Mouse (Mus musculus): Measurements from ENCODE around the gene Pla2g4c. TPM values are rescaled to one million over a fixed set of nuclear protein-coding genes. Genes with fewer than 3 reads are reported as not detected.
A peak's percentile ranks its signal among the peaks of the same experiment; 100 is the strongest.
"Not testable (repeated sequence)": the region's sequence is repeated elsewhere in the genome, so short reads cannot be mapped to it uniquely, and the experiment has no call there.

Pla2g4c gene
- polyA plus RNA-seq (2015; fragmentation: Nextera tagmentation; extraction: Ambion mirVana): 0.54 and 0.68 TPM in 2 replicates

- Histone ChIP-seq H3K9me3 (no peaks in the 10 kb centered on the region), H3K4me2 (replicated peaks) (no peak within 1 kb of the TSS), H3K9ac (no peak within 1 kb of the TSS), H3K36me3 (no peaks in the 10 kb centered on the region), H3K27ac (no peak within 1 kb of the TSS), H3K27me3 (replicated peaks) (no peaks in the 10 kb centered on the region), H3K4me3 (replicated peaks) (no peak within 1 kb of the TSS), H3K4me1 (replicated peaks) (no peaks in the 10 kb centered on the region)
- ATAC-seq: no peak
- WGBS: 70% methylated on average over 2 of the region's 2 CpGs
These were observed at the start of gene Pla2g4c for GRCm38 (mm10) chr7:13324316-13324715. Gene Pla2g4c, plus strand, starts transcription at chr7:13324655.

- ATAC-seq: no peak
- Histone ChIP-seq H3K9me3 (no peaks in the 10 kb centered on the region), H3K27ac (peak within 1 kb of the TSS; percentile 90), H3K36me3 (peaks cover 2% of the 10 kb centered on the region; the same call in 1 of the 2 replicates), H3K4me1 (replicated peaks) (no peaks in the 10 kb centered on the region; the same call in 1 of the 2 replicates), H3K27me3 (replicated peaks) (no peaks in the 10 kb centered on the region), H3K4me2 (replicated peaks) (peak within 1 kb of the TSS; percentile 78), H3K9ac (peak within 1 kb of the TSS; percentile 75), H3K4me3 (replicated peaks) (peak within 1 kb of the TSS; percentile 76)
- 97% methylated on average over 16 of the region's 16 CpGs for WGBS
These were observed 47.4 kb upstream of the Pla2g4c start, which contains the start of gene Lig1 for GRCm38 (mm10) chr7:13277081-13277480. Gene Lig1, plus strand, starts transcription at chr7:13277283.

GRCm38 (mm10) chr7:13277833-13278232 is 46.6 kb upstream of the Pla2g4c start:
- Histone ChIP-seq H3K4me3 (replicated peaks) (peak overlapping the region; percentile 76), H3K27me3 (replicated peaks) (no peaks in the 10 kb centered on the region), H3K36me3 (peaks cover 2% of the 10 kb centered on the region; the same call in 1 of the 2 replicates), H3K4me2 (replicated peaks) (peak overlapping the region; percentile 78), H3K9me3 (no peaks in the 10 kb centered on the region), H3K9ac (peak overlapping the region; percentile 75), H3K4me1 (replicated peaks) (no peaks in the 10 kb centered on the region; the same call in 1 of the 2 replicates), H3K27ac (peak overlapping the region; percentile 90)
- 18% methylated on average over 2 of the region's 2 CpGs for WGBS
- ATAC-seq: peak; percentile 13

GRCm38 (mm10) chr7:13278308-13278891 is 46.1 kb upstream of the Pla2g4c start, which contains the start of gene Zswim9:
Gene Zswim9, minus strand, starts transcription at chr7:13278721.
- peak within 1 kb of the TSS; percentile 78 for H3K4me2 ChIP-seq (replicated peaks)
- no peaks in the 10 kb centered on the region for H3K27me3 ChIP-seq (replicated peaks)
- ATAC-seq: peak; percentile 99
- WGBS: under 1% methylated on average over 39 of the region's 39 CpGs
- H3K9ac ChIP-seq: peak within 1 kb of the TSS; percentile 75
- H3K27ac ChIP-seq: peak within 1 kb of the TSS; percentile 90
- peak within 1 kb of the TSS; percentile 76 for H3K4me3 ChIP-seq (replicated peaks)
- H3K4me1 ChIP-seq (replicated peaks): no peaks in the 10 kb centered on the region; the same call in 1 of the 2 replicates
- no peaks in the 10 kb centered on the region for H3K9me3 ChIP-seq
- peaks cover 2% of the 10 kb centered on the region; the same call in 1 of the 2 replicates for H3K36me3 ChIP-seq

- Histone ChIP-seq H3K27ac (peak overlapping the region; percentile 27; the same call in 1 of the 2 replicates), H3K4me3 (replicated peaks) (peak overlapping the region; percentile 76), H3K4me2 (replicated peaks) (peak overlapping the region; percentile 78), H3K9ac (peak overlapping the region; percentile 17; the same call in 1 of the 2 replicates)
- under 1% methylated on average over 19 of the region's 29 CpGs for WGBS
- H3K9me3 ChIP-seq; H3K36me3 ChIP-seq; H3K4me1 ChIP-seq (replicated peaks); H3K27me3 ChIP-seq (replicated peaks): not testable (repeated sequence)
- ATAC-seq: peak; percentile 78
These were observed 45.5 kb upstream of the Pla2g4c start for GRCm38 (mm10) chr7:13278957-13279356.

- 44% methylated on average over 5 of the region's 5 CpGs for WGBS
- no peak overlapping the region for H3K9ac ChIP-seq
- peaks cover 36% of the 10 kb centered on the region for H3K36me3 ChIP-seq
- H3K4me1 ChIP-seq (replicated peaks): no peaks in the 10 kb centered on the region
- H3K27me3 ChIP-seq (replicated peaks): no peaks in the 10 kb centered on the region
- no peak for ATAC-seq
- no peak overlapping the region for H3K4me3 ChIP-seq (replicated peaks)
- no peak overlapping the region for H3K4me2 ChIP-seq (replicated peaks)
- no peak overlapping the region for H3K27ac ChIP-seq
- H3K9me3 ChIP-seq: no peaks in the 10 kb centered on the region
These were observed 35.8 kb upstream of the Pla2g4c start for GRCm38 (mm10) chr7:13288621-13289020.

- H3K36me3 ChIP-seq: peaks cover 41% of the 10 kb centered on the region
These were observed 34.3 kb upstream of the Pla2g4c start for GRCm38 (mm10) chr7:13290041-13290675.

GRCm38 (mm10) chr7:13291370-13291769 is 33.1 kb upstream of the Pla2g4c start:
- H3K4me2 ChIP-seq (replicated peaks): no peak overlapping the region
- 93% methylated on average over 2 of the region's 2 CpGs for WGBS
- H3K4me1 ChIP-seq (replicated peaks): no peaks in the 10 kb centered on the region
- H3K27ac ChIP-seq: no peak overlapping the region
- H3K4me3 ChIP-seq (replicated peaks): no peak overlapping the region
- no peaks in the 10 kb centered on the region for H3K27me3 ChIP-seq (replicated peaks)
- H3K9ac ChIP-seq: no peak overlapping the region
- H3K9me3 ChIP-seq: no peaks in the 10 kb centered on the region
- peaks cover 43% of the 10 kb centered on the region for H3K36me3 ChIP-seq
- ATAC-seq: no peak

More at GRCm38 (mm10) chr7:13290041-13290675, 34.3 kb upstream of the Pla2g4c start:
- H3K4me3 ChIP-seq (replicated peaks): no peak overlapping the region
- no peak overlapping the region for H3K9ac ChIP-seq
- no peaks in the 10 kb centered on the region for H3K27me3 ChIP-seq (replicated peaks)
- no peak overlapping the region for H3K4me2 ChIP-seq (replicated peaks)
- H3K27ac ChIP-seq: no peak overlapping the region
- no peaks in the 10 kb centered on the region for H3K4me1 ChIP-seq (replicated peaks)
- ATAC-seq: no peak
- H3K9me3 ChIP-seq: no peaks in the 10 kb centered on the region
- WGBS: 98% methylated on average over 1 of the region's 1 CpGs

GRCm38 (mm10) chr7:13293878-13294855 is 30.3 kb upstream of the Pla2g4c start:
- Histone ChIP-seq H3K27ac (no peak overlapping the region), H3K4me2 (replicated peaks) (no peak overlapping the region), H3K9me3 (no peaks in the 10 kb centered on the region), H3K4me1 (replicated peaks) (no peaks in the 10 kb centered on the region), H3K9ac (no peak overlapping the region), H3K36me3 (peaks cover 42% of the 10 kb centered on the region), H3K27me3 (replicated peaks) (no peaks in the 10 kb centered on the region), H3K4me3 (replicated peaks) (no peak overlapping the region)
- ATAC-seq: no peak
- WGBS: 86% methylated on average over 11 of the region's 11 CpGs

GRCm38 (mm10) chr7:13295256-13295655 is 29.2 kb upstream of the Pla2g4c start:
- Histone ChIP-seq H3K9me3 (no peaks in the 10 kb centered on the region), H3K4me3 (replicated peaks) (no peak overlapping the region), H3K27ac (no peak overlapping the region), H3K4me2 (replicated peaks) (no peak overlapping the region), H3K4me1 (replicated peaks) (no peaks in the 10 kb centered on the region), H3K36me3 (peaks cover 40% of the 10 kb centered on the region), H3K9ac (no peak overlapping the region), H3K27me3 (replicated peaks) (no peaks in the 10 kb centered on the region)
- 94% methylated on average over 7 of the region's 7 CpGs for WGBS
- no peak for ATAC-seq

GRCm38 (mm10) chr7:13297636-13298035 is 26.8 kb upstream of the Pla2g4c start:
- Histone ChIP-seq H3K9ac (no peak overlapping the region), H3K4me3 (replicated peaks) (no peak overlapping the region), H3K27me3 (replicated peaks) (no peaks in the 10 kb centered on the region), H3K4me2 (replicated peaks) (no peak overlapping the region), H3K4me1 (replicated peaks) (no peaks in the 10 kb centered on the region), H3K27ac (no peak overlapping the region), H3K9me3 (no peaks in the 10 kb centered on the region), H3K36me3 (peaks cover 39% of the 10 kb centered on the region)
- ATAC-seq: no peak
- 81% methylated on average over 1 of the region's 1 CpGs for WGBS

- Histone ChIP-seq H3K4me1 (replicated peaks) (no peaks in the 10 kb centered on the region), H3K9me3 (no peaks in the 10 kb centered on the region), H3K4me2 (replicated peaks) (no peak overlapping the region), H3K36me3 (peaks cover 43% of the 10 kb centered on the region), H3K27ac (no peak overlapping the region), H3K9ac (no peak overlapping the region), H3K4me3 (replicated peaks) (no peak overlapping the region), H3K27me3 (replicated peaks) (no peaks in the 10 kb centered on the region)
- 94% methylated on average over 5 of the region's 5 CpGs for WGBS
- ATAC-seq: no peak
These were observed 25.6 kb upstream of the Pla2g4c start for GRCm38 (mm10) chr7:13298821-13299220.

Data from intestine, embryonic 15.5 days (tissue).